Mouse (Mus musculus) intestine, postnatal 0 days (tissue): Measurements from ENCODE around the gene Msrb1. TPM values are rescaled to one million over a fixed set of nuclear protein-coding genes. Genes with fewer than 3 reads are reported as not detected.
A peak's percentile ranks its signal among the peaks of the same experiment; 100 is the strongest.

ENCODE experiments used
- ATAC-seq: fragments of 200-750 bp; cut with Nextera tagmentation; 2 replicates; pipeline ENCODE4 v1.8.0; 2017; ENCODE audit warnings: mild to moderate bottlenecking, moderate TSS enrichment, moderate library complexity
- H3K27ac ChIP-seq: fragments of 300-500 bp; sonication (generic); 2 replicates; pipeline ENCODE4 v1.5.1; 2014; ENCODE audit warnings: mild to moderate bottlenecking, low read depth, low read length, moderate library complexity
- H3K27me3 ChIP-seq: fragments of 300-500 bp; sonication (generic); replicated peaks from 2 replicates; pipeline ENCODE4 v1.6.1; 2014; ENCODE audit warnings: low read length, mixed read lengths; ENCODE audit not compliant: control insufficient read depth, insufficient read depth
- H3K36me3 ChIP-seq: fragments of 300-500 bp; sonication (generic); 2 replicates; pipeline ENCODE4 v1.6.1; 2014; ENCODE audit warnings: mild to moderate bottlenecking, moderate library complexity; ENCODE audit not compliant: control insufficient read depth, insufficient read depth
- H3K4me1 ChIP-seq: fragments of 300-500 bp; sonication (generic); replicated peaks from 2 replicates; pipeline ENCODE4 v1.6.1; 2014; ENCODE audit warnings: antibody characterized with exemption, low read length, mixed read lengths; ENCODE audit not compliant: control insufficient read depth, insufficient read depth
- H3K4me2 ChIP-seq: fragments of 300-500 bp; sonication (generic); replicated peaks from 2 replicates; pipeline ENCODE4 v1.6.1; 2014; ENCODE audit warnings: low read depth, mild to moderate bottlenecking, moderate library complexity
- H3K4me3 ChIP-seq: fragments of 300-500 bp; sonication (generic); 2 replicates; pipeline ENCODE4 v1.5.1; 2014; ENCODE audit warnings: low read depth, low read length
- H3K9ac ChIP-seq: fragments of 300-500 bp; sonication (generic); 2 replicates; pipeline ENCODE4 v1.6.1; 2014; ENCODE audit warnings: mild to moderate bottlenecking, low read depth, low read length
- H3K9me3 ChIP-seq: fragments of 300-500 bp; sonication (generic); 2 replicates; pipeline ENCODE4 v1.6.1; 2016; ENCODE audit warnings: mixed run types; ENCODE audit not compliant: control insufficient read depth
- CTCF ChIP-seq: sonication (generic); IDR thresholded peaks from 2 replicates; pipeline ENCODE4 v1.5.1; 2016; ENCODE audit warnings: low read depth, mild to moderate bottlenecking, control low read depth, antibody characterized with exemption, moderate library complexity
- WGBS: fragments of 180-500 bp; shearing (Covaris S2); extraction: QIAGEN DNeasy Blood & Tissue Kit; methylation state at CpG from one replicate; pipeline ENCODE4 v1.1.7; 2014; 5-methylcytosine and 5-hydroxymethylcytosine counted together
- polyA plus RNA-seq: library from polyadenylated mRNA; unstranded; fragments of >200 nt; fragmentation: Nextera tagmentation; extraction: Ambion mirVana; gene quantifications from 2 replicates; pipeline ENCODE4 v1.2.1, GENCODE M21; 2015

Gene Msrb1
- 47.4 and 47.8 TPM in 2 replicates for polyA plus RNA-seq

- no peak for TF ChIP-seq CTCF
- H3K4me1 ChIP-seq, result 0 out of 2 replicates have a peak, but pooled peaks cover 9% of the 10 kb centered on the region
- peak within 1 kb of the TSS; percentile 58 for H3K9ac ChIP-seq
- H3K4me3 ChIP-seq, result peak within 1 kb of the TSS; percentile 64
- H3K4me2 ChIP-seq, result peak within 1 kb of the TSS; percentile 83
- no peaks in the 10 kb centered on the region for H3K27me3 ChIP-seq
- peak; percentile 93 for ATAC-seq
- H3K36me3 ChIP-seq, result peaks cover 10% of the 10 kb centered on the region; the same call in 1 of the 2 replicates
- H3K27ac ChIP-seq, result peak within 1 kb of the TSS; percentile 65
- H3K9me3 ChIP-seq, result no peaks in the 10 kb centered on the region
- WGBS, result under 1% methylated on average over 29 of the region's 29 CpGs
Observed at GRCm38 (mm10) chr17:24736330-24737051, at the start of gene Msrb1. Gene Msrb1 (plus strand): TSS chr17:24736642.

GRCm38 (mm10) chr17:24687146-24687595 is 49.3 kb upstream of the Msrb1 start:
- ATAC-seq, result peak; percentile 46
- Histone ChIP-seq H3K27me3 (peaks cover 36% of the 10 kb centered on the region), H3K4me1 (peaks cover 6% of the 10 kb centered on the region; the same call in 1 of the 2 replicates), H3K9ac (peak overlapping the region; percentile 26; the same call in 1 of the 2 replicates), H3K9me3 (no peaks in the 10 kb centered on the region), H3K36me3 (peaks cover under 1% of the 10 kb centered on the region; the same call in 1 of the 2 replicates), H3K4me3 (peak overlapping the region; percentile 38), H3K4me2 (peak overlapping the region; percentile 61), H3K27ac (no peak overlapping the region)
- peak; percentile 11; the same call in 1 of the 2 replicates for TF ChIP-seq CTCF
- WGBS, result under 1% methylated on average over 25 of the region's 25 CpGs

GRCm38 (mm10) chr17:24687599-24687998 is 48.8 kb upstream of the Msrb1 start:
- Histone ChIP-seq H3K36me3 (peaks cover 4% of the 10 kb centered on the region; the same call in 1 of the 2 replicates), H3K27me3 (peaks cover 36% of the 10 kb centered on the region), H3K9me3 (no peaks in the 10 kb centered on the region), H3K4me3 (peak overlapping the region; percentile 38), H3K27ac (no peak overlapping the region), H3K4me1 (peaks cover 6% of the 10 kb centered on the region; the same call in 1 of the 2 replicates), H3K9ac (no peak overlapping the region), H3K4me2 (peak overlapping the region; percentile 61)
- 23% methylated on average over 23 of the region's 23 CpGs for WGBS
- TF ChIP-seq CTCF, result no peak
- ATAC-seq, result no peak

- H3K36me3 ChIP-seq, result peaks cover 10% of the 10 kb centered on the region; the same call in 1 of the 2 replicates
- ATAC-seq, result no peak
- H3K4me3 ChIP-seq, result peak within 1 kb of the TSS; percentile 38
- H3K9ac ChIP-seq, result peak within 1 kb of the TSS; percentile 37
- 0 out of 2 replicates have a peak, but pooled peaks have one; percentile 12 for TF ChIP-seq CTCF
- H3K4me2 ChIP-seq, result peak within 1 kb of the TSS; percentile 65
- 2% methylated on average over 46 of the region's 55 CpGs for WGBS
- H3K9me3 ChIP-seq, result no peaks in the 10 kb centered on the region
- peaks cover 6% of the 10 kb centered on the region; the same call in 1 of the 2 replicates for H3K4me1 ChIP-seq
- peaks cover 36% of the 10 kb centered on the region for H3K27me3 ChIP-seq
- no peak within 1 kb of the TSS for H3K27ac ChIP-seq
Observed at GRCm38 (mm10) chr17:24689251-24690081, 47.0 kb upstream of the Msrb1 start, which contains the start of gene Syngr3. Gene Syngr3 (minus strand): TSS chr17:24689955.

GRCm38 (mm10) chr17:24692385-24692784 is 44.1 kb upstream of the Msrb1 start:
- H3K4me1 ChIP-seq, result peaks cover 6% of the 10 kb centered on the region; the same call in 1 of the 2 replicates
- H3K9ac ChIP-seq, result no peak overlapping the region
- WGBS, result 83% methylated on average over 5 of the region's 5 CpGs
- no peak overlapping the region for H3K4me2 ChIP-seq
- peaks cover 10% of the 10 kb centered on the region; the same call in 1 of the 2 replicates for H3K36me3 ChIP-seq
- no peak for ATAC-seq
- TF ChIP-seq CTCF, result no peak
- no peak overlapping the region for H3K27ac ChIP-seq
- no peak overlapping the region for H3K4me3 ChIP-seq
- H3K27me3 ChIP-seq, result peaks cover 33% of the 10 kb centered on the region
- no peaks in the 10 kb centered on the region for H3K9me3 ChIP-seq
